Mouse (Mus musculus): Measurements from ENCODE around the gene Apba2. TPM values are rescaled to one million over a fixed set of nuclear protein-coding genes. Genes with fewer than 3 reads are reported as not detected.

Gene Apba2
- polyA plus RNA-seq, 1 experiment from 2014 or later, result 1.9 TPM

DNA sequence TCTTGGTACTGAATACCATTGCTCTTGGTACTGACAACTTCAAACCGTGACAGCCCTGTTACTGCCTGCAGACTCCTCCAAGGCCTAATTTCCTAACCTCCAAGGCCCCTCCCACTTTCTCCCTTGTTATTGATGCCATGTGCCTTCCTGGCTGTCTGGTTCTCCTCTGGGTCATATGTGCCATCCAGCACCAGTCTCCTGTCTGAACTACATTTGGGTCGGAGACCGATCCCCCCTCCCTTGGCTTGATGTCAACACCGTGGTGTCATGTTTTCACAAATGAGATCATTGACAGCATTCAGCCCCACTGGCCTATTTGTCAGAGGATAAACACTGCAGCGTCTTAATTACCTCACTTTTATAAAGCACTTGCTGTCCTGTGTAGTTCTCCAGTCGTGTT lies 144.5 kb downstream of the Apba2 start:
- no peak overlapping the region for H3K9ac ChIP-seq (ENCODE audit: low read length)
- no peaks in the 10 kb centered on the region for H3K9me3 ChIP-seq (replicated peaks; ENCODE audit: control insufficient read depth, low read length)
- no peaks in the 10 kb centered on the region for H3K27me3 ChIP-seq (ENCODE audit: control insufficient read depth, insufficient read depth, low read length)
- H3K4me1 ChIP-seq (ENCODE audit: control insufficient read depth, insufficient read depth, low read length), result no peaks in the 10 kb centered on the region
- H3K27ac ChIP-seq (ENCODE audit: low read length), result no peak overlapping the region
- ATAC-seq (replicated peaks; ENCODE audit: extremely low read depth, insufficient read depth, low FRiP score), result no peak
- H3K4me3 ChIP-seq (ENCODE audit: low read length), result no peak overlapping the region
- 77% methylated on average over 6 of the region's 6 CpGs for WGBS
- no peak overlapping the region for H3K4me2 ChIP-seq (ENCODE audit: low read depth, low read length)
- no peaks in the 10 kb centered on the region for H3K36me3 ChIP-seq (ENCODE audit: control insufficient read depth, insufficient read depth)

DNA sequence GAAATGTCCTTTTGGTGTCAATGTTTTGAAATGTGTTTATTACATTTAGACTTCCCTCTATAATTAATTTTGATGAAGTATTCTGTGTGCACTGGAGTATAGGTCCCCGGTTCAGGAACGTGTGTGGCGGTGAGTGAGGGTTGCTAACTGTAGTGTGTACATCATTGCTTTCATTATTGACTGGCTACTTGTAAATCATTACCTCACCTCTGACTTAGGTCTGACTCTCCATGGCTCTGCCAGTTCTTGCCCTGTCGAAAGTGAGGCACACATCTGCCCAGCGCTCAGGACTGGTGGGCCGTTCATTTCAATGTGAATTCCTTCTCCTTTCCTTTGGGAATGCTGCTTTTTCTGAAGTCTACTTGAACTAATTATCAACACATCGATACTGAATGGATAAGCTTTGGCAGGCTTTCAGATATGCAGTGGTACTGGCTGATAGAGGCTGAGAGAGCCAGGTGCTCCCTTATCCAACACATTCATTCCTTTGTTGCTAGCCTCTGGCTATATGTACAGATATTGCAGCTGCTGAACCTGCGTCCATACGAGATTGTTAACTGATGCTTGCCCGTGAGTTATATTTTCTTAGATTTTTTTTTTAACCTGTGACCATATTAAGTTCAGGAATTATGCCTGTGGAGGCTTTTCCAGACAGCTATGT lies 147.6 kb downstream of the Apba2 start:
- Histone ChIP-seq H3K9ac (ENCODE audit: low read length) (no peak overlapping the region), H3K36me3 (ENCODE audit: control insufficient read depth, insufficient read depth) (no peaks in the 10 kb centered on the region), H3K27me3 (ENCODE audit: control insufficient read depth, insufficient read depth, low read length) (no peaks in the 10 kb centered on the region), H3K4me3 (ENCODE audit: low read length) (no peak overlapping the region), H3K27ac (ENCODE audit: low read length) (no peak overlapping the region), H3K4me2 (ENCODE audit: low read depth, low read length) (no peak overlapping the region), H3K4me1 (ENCODE audit: control insufficient read depth, insufficient read depth, low read length) (no peaks in the 10 kb centered on the region), H3K9me3 (replicated peaks; ENCODE audit: control insufficient read depth, low read length) (no peaks in the 10 kb centered on the region)
- WGBS, result 80% methylated on average over 10 of the region's 10 CpGs
- ATAC-seq (replicated peaks; ENCODE audit: extremely low read depth, insufficient read depth, low FRiP score), result no peak

DNA sequence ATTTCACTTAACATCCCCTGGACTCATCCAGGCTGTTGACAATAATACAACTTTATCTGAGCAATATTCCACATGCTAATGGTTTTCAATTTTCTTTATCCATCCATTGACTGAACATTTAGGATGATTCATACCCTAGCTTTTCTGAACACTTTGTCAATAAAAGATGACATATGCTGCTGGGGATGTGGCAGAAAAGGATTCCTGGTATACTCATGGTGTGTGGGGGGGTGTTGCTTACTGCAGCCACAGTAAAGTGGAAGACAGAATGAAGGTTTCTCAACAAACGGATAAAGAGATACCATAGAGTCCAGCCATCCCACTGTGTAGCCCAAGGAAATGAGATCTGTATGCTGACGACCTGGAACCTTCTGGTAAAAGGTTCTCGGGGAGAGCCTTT lies 150.5 kb downstream of the Apba2 start:
- H3K9me3 ChIP-seq (replicated peaks; ENCODE audit: control insufficient read depth, low read length), result no peaks in the 10 kb centered on the region
- no peaks in the 10 kb centered on the region for H3K27me3 ChIP-seq (ENCODE audit: control insufficient read depth, insufficient read depth, low read length)
- H3K4me1 ChIP-seq (ENCODE audit: control insufficient read depth, insufficient read depth, low read length), result no peaks in the 10 kb centered on the region
- no peak overlapping the region for H3K4me3 ChIP-seq (ENCODE audit: low read length)
- 64% methylated on average over 3 of the region's 3 CpGs for WGBS
- H3K9ac ChIP-seq (ENCODE audit: low read length), result no peak overlapping the region
- H3K27ac ChIP-seq (ENCODE audit: low read length), result no peak overlapping the region
- H3K36me3 ChIP-seq (ENCODE audit: control insufficient read depth, insufficient read depth), result no peaks in the 10 kb centered on the region
- no peak overlapping the region for H3K4me2 ChIP-seq (ENCODE audit: low read depth, low read length)
- ATAC-seq (replicated peaks; ENCODE audit: extremely low read depth, insufficient read depth, low FRiP score), result no peak

DNA sequence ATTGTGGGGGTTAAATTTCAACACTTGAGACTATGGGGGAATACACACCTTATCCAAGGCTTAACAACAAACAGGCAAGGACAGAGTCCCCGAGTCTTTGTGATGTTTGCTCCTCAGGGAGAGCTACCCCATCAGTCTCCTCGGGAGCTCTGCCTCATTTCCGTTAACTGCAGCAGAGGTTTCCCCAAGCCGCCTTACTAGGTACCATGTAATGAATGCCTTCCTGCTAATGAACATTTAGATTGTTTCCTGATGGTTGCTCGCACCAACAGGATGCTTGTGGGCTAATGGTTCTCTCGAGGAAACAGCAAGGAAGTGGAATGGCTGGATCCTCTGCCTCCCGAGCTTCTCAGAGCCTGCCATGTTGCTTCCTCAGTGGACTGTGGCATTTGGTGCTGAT lies 155.3 kb downstream of the Apba2 start:
- Histone ChIP-seq H3K9ac (ENCODE audit: low read length) (no peak overlapping the region), H3K9me3 (replicated peaks; ENCODE audit: control insufficient read depth, low read length) (no peaks in the 10 kb centered on the region), H3K4me2 (ENCODE audit: low read depth, low read length) (no peak overlapping the region), H3K4me1 (ENCODE audit: control insufficient read depth, insufficient read depth, low read length) (no peaks in the 10 kb centered on the region), H3K27ac (ENCODE audit: low read length) (no peak overlapping the region), H3K36me3 (ENCODE audit: control insufficient read depth, insufficient read depth) (no peaks in the 10 kb centered on the region), H3K27me3 (ENCODE audit: control insufficient read depth, insufficient read depth, low read length) (no peaks in the 10 kb centered on the region), H3K4me3 (ENCODE audit: low read length) (no peak overlapping the region)
- WGBS, result 52% methylated on average over 7 of the region's 7 CpGs
- no peak for ATAC-seq (replicated peaks; ENCODE audit: extremely low read depth, insufficient read depth, low FRiP score)

DNA sequence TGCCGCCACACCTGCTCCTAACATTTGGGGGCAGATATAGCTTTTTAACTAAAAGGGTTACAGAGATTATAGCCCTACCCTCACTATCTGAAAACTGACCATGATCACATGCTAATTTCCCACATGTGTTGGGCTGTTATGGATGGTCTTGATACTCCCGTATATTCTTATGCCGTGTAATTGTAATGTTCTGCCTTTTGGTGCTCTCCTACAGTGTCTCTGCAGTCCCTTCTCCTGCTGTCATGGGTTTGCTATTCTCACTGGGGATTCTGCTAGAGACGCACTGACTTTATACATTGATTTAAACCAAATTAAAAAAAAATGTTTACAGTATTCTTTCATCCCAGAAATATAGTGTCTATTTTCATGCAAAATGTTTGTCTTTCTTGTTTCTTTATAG lies 157.4 kb downstream of the Apba2 start:
- Histone ChIP-seq H3K36me3 (ENCODE audit: control insufficient read depth, insufficient read depth) (no peaks in the 10 kb centered on the region), H3K4me1 (ENCODE audit: control insufficient read depth, insufficient read depth, low read length) (no peaks in the 10 kb centered on the region), H3K9me3 (replicated peaks; ENCODE audit: control insufficient read depth, low read length) (no peaks in the 10 kb centered on the region), H3K27ac (ENCODE audit: low read length) (no peak overlapping the region), H3K4me3 (ENCODE audit: low read length) (no peak overlapping the region), H3K9ac (ENCODE audit: low read length) (no peak overlapping the region), H3K4me2 (ENCODE audit: low read depth, low read length) (no peak overlapping the region), H3K27me3 (ENCODE audit: control insufficient read depth, insufficient read depth, low read length) (no peaks in the 10 kb centered on the region)
- WGBS, result 79% methylated on average over 4 of the region's 4 CpGs
- no peak for ATAC-seq (replicated peaks; ENCODE audit: extremely low read depth, insufficient read depth, low FRiP score)

DNA sequence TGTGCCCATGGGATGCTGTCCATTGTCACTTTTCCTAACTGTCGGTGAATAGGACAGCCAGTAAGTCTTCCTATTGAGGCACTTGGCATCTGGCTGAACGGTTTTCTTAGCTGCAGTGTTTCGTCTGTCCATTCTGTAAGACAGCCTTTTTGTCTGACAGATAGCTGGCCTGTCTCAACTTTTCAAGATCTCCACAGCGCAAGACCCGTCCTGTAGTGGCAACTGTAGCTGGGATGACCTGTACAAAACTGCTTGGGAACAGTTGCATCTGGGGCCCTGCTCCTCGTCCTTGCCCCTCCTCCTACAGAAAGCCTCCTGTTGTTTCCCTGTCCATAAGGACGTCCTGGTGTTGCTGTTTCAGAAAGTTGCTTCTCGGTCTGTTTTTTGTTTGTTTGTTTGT lies 157.8 kb downstream of the Apba2 start:
- Histone ChIP-seq H3K4me2 (ENCODE audit: low read depth, low read length) (no peak overlapping the region), H3K4me3 (ENCODE audit: low read length) (no peak overlapping the region), H3K9ac (ENCODE audit: low read length) (no peak overlapping the region), H3K27ac (ENCODE audit: low read length) (no peak overlapping the region), H3K4me1 (ENCODE audit: control insufficient read depth, insufficient read depth, low read length) (no peaks in the 10 kb centered on the region), H3K9me3 (replicated peaks; ENCODE audit: control insufficient read depth, low read length) (no peaks in the 10 kb centered on the region), H3K36me3 (ENCODE audit: control insufficient read depth, insufficient read depth) (no peaks in the 10 kb centered on the region), H3K27me3 (ENCODE audit: control insufficient read depth, insufficient read depth, low read length) (no peaks in the 10 kb centered on the region)
- WGBS, result 62% methylated on average over 8 of the region's 8 CpGs
- ATAC-seq (replicated peaks; ENCODE audit: extremely low read depth, insufficient read depth, low FRiP score), result no peak

DNA sequence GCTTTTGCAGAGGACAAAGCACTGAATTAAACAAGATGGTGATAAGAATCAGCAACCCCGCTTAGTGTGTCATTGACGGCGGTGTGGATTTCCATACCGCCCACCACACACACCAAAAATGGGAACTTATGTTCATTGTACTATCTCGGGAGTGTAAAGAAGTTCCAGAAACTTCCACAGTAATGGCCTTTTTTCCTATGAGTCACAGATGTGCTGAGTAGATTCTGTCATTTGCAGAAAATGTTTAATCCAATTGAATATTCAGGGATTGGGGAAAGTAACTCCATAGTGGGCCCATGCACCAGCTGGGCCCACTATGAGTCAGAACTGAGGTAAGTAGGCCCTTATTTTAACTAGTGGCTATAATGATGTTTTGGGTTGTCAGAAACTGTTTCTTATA lies 161.0 kb downstream of the Apba2 start:
- Histone ChIP-seq H3K4me1 (ENCODE audit: control insufficient read depth, insufficient read depth, low read length) (no peaks in the 10 kb centered on the region), H3K4me2 (ENCODE audit: low read depth, low read length) (no peak overlapping the region), H3K27me3 (ENCODE audit: control insufficient read depth, insufficient read depth, low read length) (no peaks in the 10 kb centered on the region), H3K27ac (ENCODE audit: low read length) (no peak overlapping the region), H3K4me3 (ENCODE audit: low read length) (no peak overlapping the region), H3K9ac (ENCODE audit: low read length) (no peak overlapping the region), H3K36me3 (ENCODE audit: control insufficient read depth, insufficient read depth) (no peaks in the 10 kb centered on the region), H3K9me3 (replicated peaks; ENCODE audit: control insufficient read depth, low read length) (no peaks in the 10 kb centered on the region)
- 83% methylated on average over 5 of the region's 5 CpGs for WGBS
- no peak for ATAC-seq (replicated peaks; ENCODE audit: extremely low read depth, insufficient read depth, low FRiP score)

GRCm38 (mm10) chr7:64663600-64663999 lies 162.1 kb downstream of the Apba2 start:
- Histone ChIP-seq H3K27me3 (ENCODE audit: control insufficient read depth, insufficient read depth, low read length) (no peaks in the 10 kb centered on the region), H3K9me3 (replicated peaks; ENCODE audit: control insufficient read depth, low read length) (no peaks in the 10 kb centered on the region), H3K27ac (ENCODE audit: low read length) (no peak overlapping the region), H3K4me1 (ENCODE audit: control insufficient read depth, insufficient read depth, low read length) (no peaks in the 10 kb centered on the region), H3K4me3 (ENCODE audit: low read length) (no peak overlapping the region), H3K4me2 (ENCODE audit: low read depth, low read length) (no peak overlapping the region), H3K9ac (ENCODE audit: low read length) (no peak overlapping the region), H3K36me3 (ENCODE audit: control insufficient read depth, insufficient read depth) (no peaks in the 10 kb centered on the region)
- no peak for ATAC-seq (replicated peaks; ENCODE audit: extremely low read depth, insufficient read depth, low FRiP score)
- WGBS, result 77% methylated on average over 3 of the region's 3 CpGs

- H3K4me3 ChIP-seq (ENCODE audit: low read length), result no peak overlapping the region
- H3K4me1 ChIP-seq (ENCODE audit: control insufficient read depth, insufficient read depth, low read length), result no peaks in the 10 kb centered on the region
- no peak overlapping the region for H3K4me2 ChIP-seq (ENCODE audit: low read depth, low read length)
- H3K36me3 ChIP-seq (ENCODE audit: control insufficient read depth, insufficient read depth), result no peaks in the 10 kb centered on the region
- WGBS, result 37% methylated on average over 7 of the region's 7 CpGs
- H3K9me3 ChIP-seq (replicated peaks; ENCODE audit: control insufficient read depth, low read length), result no peaks in the 10 kb centered on the region
- H3K27me3 ChIP-seq (ENCODE audit: control insufficient read depth, insufficient read depth, low read length), result no peaks in the 10 kb centered on the region
- no peak for ATAC-seq (replicated peaks; ENCODE audit: extremely low read depth, insufficient read depth, low FRiP score)
- H3K9ac ChIP-seq (ENCODE audit: low read length), result no peak overlapping the region
- no peak overlapping the region for H3K27ac ChIP-seq (ENCODE audit: low read length)
Measured at GRCm38 (mm10) chr7:64665120-64665519, 163.6 kb downstream of the Apba2 start.
